Mouse (Mus musculus): ENCODE results near the gene Kcnc1.

The Kcnc1 gene

DNA sequence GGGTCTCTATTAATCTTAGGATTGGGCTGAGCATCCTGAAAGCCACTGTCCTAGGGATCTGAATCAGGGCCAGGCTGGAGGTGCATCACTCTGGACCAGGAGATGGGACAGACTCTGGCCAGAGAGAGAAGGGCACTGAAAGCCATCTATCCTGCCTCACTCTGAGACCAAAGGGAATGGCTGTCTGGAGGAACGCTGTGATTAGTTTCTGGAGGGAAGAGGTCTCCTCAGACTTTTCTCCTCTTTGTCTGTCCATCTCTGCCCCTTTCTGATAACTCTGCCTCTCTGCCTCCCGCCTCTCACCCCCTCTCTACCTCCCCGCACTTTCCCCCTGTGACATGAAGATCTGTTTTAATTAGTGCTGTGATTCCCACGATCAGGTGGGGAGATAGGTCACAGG, 1.4 kb upstream of the Kcnc1 start:
- no peak for DNase-seq (ENCODE audit: low spot score)

GRCm38 (mm10) chr7:46395571-46395970, 726 bp upstream of the Kcnc1 start:
- DNase-seq (ENCODE audit: low spot score), result no peak

DNA sequence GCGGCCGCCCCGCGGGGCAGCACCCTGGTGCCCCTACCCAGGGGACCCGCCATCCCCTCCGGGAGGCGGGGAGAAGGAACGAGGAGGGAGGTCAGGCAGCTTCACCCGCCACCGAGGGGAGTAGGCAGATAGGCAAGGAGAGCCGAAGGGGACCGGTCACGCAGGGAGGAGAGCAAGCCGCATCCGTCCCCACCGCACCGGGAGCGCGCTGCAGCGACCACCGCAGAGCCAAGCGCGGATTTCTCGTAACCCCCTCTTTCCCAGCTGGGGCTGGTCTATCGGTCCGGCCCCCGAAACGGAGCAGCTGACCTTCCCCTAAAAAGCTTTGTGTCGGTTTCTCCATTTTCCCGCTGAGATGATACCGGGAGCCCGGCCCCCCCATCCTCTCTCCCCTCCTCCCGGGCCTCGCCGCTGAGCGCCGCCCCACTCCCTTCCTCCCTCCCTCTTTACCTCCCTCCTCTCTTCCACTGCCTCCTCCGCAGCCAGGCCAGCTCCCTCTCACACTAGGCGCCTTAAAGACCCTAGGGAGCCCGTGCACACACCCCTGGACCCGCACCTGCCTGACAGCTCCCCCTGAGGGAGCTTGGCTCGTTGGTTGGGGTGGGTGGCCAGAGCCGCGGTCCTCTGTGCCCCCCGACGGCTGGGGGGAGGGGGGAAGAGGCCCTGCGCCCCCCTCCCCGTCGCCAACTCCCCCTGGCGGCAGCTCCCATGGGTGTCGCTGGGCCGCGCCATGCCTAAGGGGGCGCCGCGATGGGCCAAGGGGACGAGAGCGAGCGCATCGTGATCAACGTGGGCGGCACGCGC, 833 bp downstream of the Kcnc1 start:
- no peak for DNase-seq (ENCODE audit: low spot score)

GRCm38 (mm10) chr7:46397732-46398333, 1.5 kb downstream of the Kcnc1 start:
- DNase-seq (ENCODE audit: low spot score), result no peak

GRCm38 (mm10) chr7:46398612-46399011, 2.3 kb downstream of the Kcnc1 start:
- DNase-seq (ENCODE audit: low spot score), result no peak

- DNase-seq (ENCODE audit: low spot score), result no peak
Measured at GRCm38 (mm10) chr7:46399676-46400075, 3.4 kb downstream of the Kcnc1 start.

DNA sequence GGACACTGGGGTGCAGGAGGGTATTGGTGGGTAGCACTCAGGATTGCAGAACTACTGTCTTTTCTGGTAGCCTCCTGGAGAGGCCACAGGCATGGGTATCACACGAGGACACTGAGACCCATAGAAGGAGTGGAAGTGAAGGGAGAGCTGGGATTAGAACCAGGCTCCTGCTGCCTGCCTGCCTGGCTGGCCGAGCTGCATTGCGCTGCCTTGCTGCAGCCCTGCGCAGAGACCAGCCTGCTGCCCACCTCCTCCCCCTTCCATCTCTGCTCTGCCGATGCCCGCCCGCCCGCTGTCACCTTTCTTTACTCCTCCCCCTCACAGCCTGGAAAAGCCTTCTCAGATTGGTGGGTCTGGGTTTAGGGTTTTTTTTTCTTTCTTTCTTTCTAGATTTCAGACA, 4.0 kb downstream of the Kcnc1 start:
- no peak for DNase-seq (ENCODE audit: low spot score)

GRCm38 (mm10) chr7:46401371-46402180, 5.3 kb downstream of the Kcnc1 start:
- no peak for DNase-seq (ENCODE audit: low spot score)

DNA sequence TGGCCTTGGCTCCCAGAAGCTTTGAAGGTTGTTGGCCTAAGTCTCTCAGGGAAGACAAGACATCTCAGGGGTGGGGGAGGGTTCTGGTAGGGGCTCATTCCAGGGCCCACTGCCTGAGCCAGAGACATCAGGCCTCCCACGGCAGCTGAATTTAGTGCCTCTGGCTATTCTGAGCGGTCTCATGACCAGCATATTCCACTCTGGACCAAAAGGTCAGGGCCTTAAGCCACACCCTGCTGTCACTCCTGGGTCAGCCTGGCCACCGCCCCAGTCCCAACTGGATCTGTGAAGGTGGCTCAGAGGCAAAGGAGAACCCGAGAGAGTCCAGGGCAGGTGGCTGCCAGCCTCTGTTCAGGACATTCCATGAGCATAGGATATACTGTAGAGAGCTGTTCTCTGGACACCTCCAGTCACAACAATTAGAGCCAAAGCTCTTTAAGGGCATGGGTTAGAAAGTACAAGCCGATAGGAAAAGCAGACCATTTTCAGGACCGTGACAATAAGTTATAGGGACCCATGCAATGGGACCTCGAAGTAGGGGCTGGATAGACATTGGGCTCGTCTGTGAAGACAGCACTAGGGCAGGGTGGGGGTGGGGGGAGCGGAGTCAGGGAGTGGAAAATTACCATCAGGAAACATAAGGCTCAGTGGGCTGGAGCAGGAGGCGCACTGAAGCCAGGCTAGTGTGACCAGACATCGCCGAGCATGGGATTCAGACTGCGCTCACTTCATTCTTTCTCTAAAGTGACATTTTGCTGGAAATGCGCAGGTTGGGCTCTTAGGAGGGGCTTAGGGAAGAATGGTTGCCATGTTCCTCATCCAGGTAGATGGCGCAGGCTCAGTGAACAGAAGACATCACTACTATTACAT, 7.6 kb downstream of the Kcnc1 start:
- no peak for DNase-seq (ENCODE audit: low spot score)

DNA sequence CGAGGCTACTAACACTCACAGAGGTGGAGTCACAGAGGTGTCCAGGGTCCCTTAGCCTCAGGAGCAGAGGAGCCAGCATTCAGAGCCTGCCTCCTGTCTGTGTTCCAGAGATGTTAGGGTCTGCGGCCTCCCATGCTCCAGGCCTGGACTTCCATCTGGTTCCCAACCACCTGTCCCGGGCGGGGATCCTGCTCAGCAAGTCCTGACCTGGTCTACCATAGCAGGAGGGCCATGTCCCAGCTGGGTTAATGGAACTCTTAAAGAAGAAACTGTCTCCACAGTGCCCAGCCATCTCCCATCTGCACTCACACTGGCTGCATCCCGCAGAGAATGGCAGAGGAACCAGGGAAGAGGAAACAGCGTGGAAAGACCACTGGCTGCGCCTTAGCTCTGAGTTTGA, 8.5 kb downstream of the Kcnc1 start:
- no peak for DNase-seq (ENCODE audit: low spot score)

DNA sequence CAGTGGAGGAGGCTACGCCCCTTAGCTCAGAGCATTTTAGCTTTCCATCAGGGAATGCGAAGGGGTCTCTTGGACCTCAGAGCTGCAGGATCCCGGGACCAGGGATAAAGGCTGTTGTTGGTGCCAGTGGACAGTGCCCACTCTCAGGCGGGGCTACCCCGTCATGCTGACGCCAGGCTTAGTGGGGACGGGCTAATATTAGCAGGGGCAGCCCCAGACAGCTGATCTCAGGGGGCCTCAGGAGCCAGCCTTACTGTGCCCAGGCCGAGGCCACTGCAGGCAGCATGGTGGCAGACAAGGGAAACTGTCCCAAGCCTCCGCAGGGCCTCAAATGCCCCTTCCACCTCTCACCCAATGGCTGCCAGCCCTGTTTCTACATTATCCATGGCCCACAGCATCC, 12.3 kb downstream of the Kcnc1 start:
- DNase-seq (ENCODE audit: low spot score), result no peak

- no peak for DNase-seq (ENCODE audit: low spot score)
Measured at GRCm38 (mm10) chr7:46409204-46409789, 13.0 kb downstream of the Kcnc1 start.

DNA sequence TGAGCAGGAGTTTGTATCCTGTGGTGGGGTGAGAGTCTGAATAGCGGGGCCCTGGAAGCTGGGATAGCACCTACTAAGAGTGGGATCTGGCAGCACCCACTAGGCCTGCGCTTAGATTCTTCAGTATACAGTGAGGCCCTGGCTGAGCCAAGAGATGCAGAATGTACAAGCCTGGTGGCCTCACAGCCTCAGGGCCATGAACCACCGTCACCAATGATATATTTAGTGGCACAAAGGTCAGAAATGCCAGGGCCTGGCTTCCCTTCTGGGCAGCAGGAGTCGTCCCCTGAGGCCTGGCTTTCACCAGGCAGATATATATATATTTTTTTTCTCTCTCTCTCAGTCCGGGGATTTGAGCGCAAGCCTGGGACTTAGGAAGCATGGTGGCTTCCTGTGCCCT, 14.4 kb downstream of the Kcnc1 start:
- DNase-seq (ENCODE audit: low spot score), result no peak

DNA sequence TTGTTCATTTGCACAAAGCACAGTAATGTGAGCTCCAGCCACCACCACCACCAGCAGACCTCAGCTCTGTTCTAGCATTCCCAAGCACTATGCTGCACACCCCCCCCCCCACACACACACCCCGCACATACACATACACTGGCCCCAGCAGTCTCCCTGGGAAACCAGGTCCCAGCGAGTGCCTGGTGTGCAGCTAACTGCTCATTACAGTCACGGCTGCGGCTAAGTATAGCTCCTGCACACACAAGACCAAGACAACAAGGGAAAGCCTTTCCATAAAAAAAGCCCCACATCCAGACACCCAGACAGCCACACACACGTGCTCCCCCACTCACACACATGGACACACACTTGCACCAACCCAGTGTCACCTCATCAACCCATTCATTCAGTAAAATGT, 16.5 kb downstream of the Kcnc1 start:
- no peak for DNase-seq (ENCODE audit: low spot score)

GRCm38 (mm10) chr7:46413959-46414725, 17.8 kb downstream of the Kcnc1 start:
- DNase-seq (ENCODE audit: low spot score), result no peak

GRCm38 (mm10) chr7:46415818-46416425, 19.6 kb downstream of the Kcnc1 start:
- no peak for DNase-seq (ENCODE audit: low spot score)

DNA sequence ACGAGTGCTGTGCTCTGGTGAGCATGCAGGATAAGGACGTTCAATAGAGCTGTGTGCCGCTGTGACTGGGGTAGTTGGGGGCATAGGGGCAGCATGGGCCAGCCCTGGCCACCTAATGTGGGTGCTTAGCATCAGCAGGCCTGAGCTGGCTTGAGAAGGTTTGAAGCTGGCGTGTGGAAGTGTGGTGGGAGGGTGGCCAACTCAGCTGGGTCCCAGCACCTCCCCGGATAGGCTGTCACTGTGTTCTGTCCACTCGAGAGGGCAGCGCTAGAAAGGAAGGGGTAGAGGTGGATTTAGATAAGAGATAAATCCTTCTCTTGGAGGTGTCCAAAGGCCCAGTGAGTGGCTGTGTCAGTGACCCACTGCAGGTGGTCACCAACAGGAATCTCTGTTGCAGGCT, 21.2 kb downstream of the Kcnc1 start:
- DNase-seq (ENCODE audit: low spot score), result no peak

GRCm38 (mm10) chr7:46418102-46418622, 21.9 kb downstream of the Kcnc1 start:
- DNase-seq (ENCODE audit: low spot score), result no peak

DNA sequence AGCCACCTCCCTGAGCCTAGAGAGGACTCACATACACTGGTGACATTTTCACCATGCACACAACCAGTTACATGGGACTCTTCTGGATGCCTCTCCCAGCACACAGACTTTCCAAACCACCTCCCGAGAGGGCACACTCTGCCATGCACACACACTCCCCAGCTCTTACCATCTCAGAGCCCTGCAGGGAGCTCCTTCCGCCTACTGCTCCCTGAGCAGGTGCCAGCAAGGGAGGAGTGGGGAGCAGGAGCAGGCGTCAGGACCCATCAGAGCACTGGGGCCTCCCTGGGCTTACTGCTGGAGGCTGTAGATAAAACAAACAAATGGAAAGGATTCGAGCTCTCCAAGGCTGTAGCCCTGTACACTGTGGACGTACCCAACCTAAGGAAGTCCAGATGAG, 25.2 kb downstream of the Kcnc1 start:
- no peak for DNase-seq (ENCODE audit: low spot score)
